Mouse (Mus musculus) liver, embryonic 14.5 days (tissue): ENCODE measurements around the gene Gm3402. TPM values are rescaled to one million over a fixed set of nuclear protein-coding genes. Genes with fewer than 3 reads are reported as not detected.
A peak's percentile ranks its signal among the peaks of the same experiment; 100 is the strongest.
"Not testable (repeated sequence)": the region's sequence is repeated elsewhere in the genome, so short reads cannot be mapped to it uniquely, and the experiment has no call there.

ENCODE experiments used
- ATAC-seq: fragments of 200-750 bp; cut with Nextera tagmentation; 2 replicates; pipeline ENCODE4 v1.8.0; 2017; ENCODE audit warnings: moderate number of reproducible peaks, mild to moderate bottlenecking, moderate library complexity; ENCODE audit not compliant: insufficient read depth
- DNase-seq, 3 experiments: peaks; one replicate each; pipeline ENCODE4 v3.0.0-alpha.2; 2012 to 2013; ENCODE audit warnings: low read depth in 3 of 3, low spot score in 3 of 3
- H3K27ac ChIP-seq: fragments of 300-500 bp; sonication (generic); 2 replicates; pipeline ENCODE4 v1.5.1; 2014; ENCODE audit warnings: moderate library complexity, mild to moderate bottlenecking, control low read depth, inconsistent platforms
- H3K27me3 ChIP-seq: fragments of 300-500 bp; sonication (generic); 2 replicates; pipeline ENCODE4 v1.6.1; 2014; ENCODE audit warnings: mild to moderate bottlenecking, low read length, moderate library complexity; ENCODE audit not compliant: control insufficient read depth, insufficient read depth
- H3K36me3 ChIP-seq: fragments of 300-500 bp; sonication (generic); replicated peaks from 2 replicates; pipeline ENCODE4 v1.6.1; 2014; ENCODE audit warnings: low read depth; ENCODE audit not compliant: control insufficient read depth, insufficient read depth
- H3K4me1 ChIP-seq, 2 experiments: fragments of 200-500 bp in 1 of 2; fragments of 300-500 bp in 1 of 2; sonication (generic) in 1 of 2; replicated peaks; 2 replicates each; pipeline ENCODE4 v1.6.1; 2012 to 2014; ENCODE audit warnings: antibody characterized with exemption in 1 of 2, inconsistent platforms in 1 of 2, low read length in 1 of 2; ENCODE audit not compliant: control insufficient read depth in 2 of 2, insufficient read depth in 2 of 2
- H3K4me2 ChIP-seq: fragments of 300-500 bp; sonication (generic); 2 replicates; pipeline ENCODE4 v1.6.1; 2014; ENCODE audit warnings: low read depth, mild to moderate bottlenecking, control low read depth, moderate library complexity
- H3K4me3 ChIP-seq, 2 experiments: fragments of 200-500 bp in 1 of 2; fragments of 300-500 bp in 1 of 2; sonication (generic) in 1 of 2; 2 replicates each; pipeline ENCODE4 v1.5.1; 2012 to 2014; ENCODE audit warnings: low read depth in 2 of 2, low read length in 2 of 2, mild to moderate bottlenecking in 2 of 2, control low read depth in 1 of 2, inconsistent platforms in 1 of 2, moderate library complexity in 1 of 2; ENCODE audit not compliant: insufficient read depth in 1 of 2
- H3K9ac ChIP-seq: fragments of 300-500 bp; sonication (generic); replicated peaks from 2 replicates; pipeline ENCODE4 v1.6.1; 2014; ENCODE audit warnings: mild to moderate bottlenecking, control low read depth, moderate library complexity
- H3K9me3 ChIP-seq: fragments of 300-500 bp; sonication (generic); 2 replicates; pipeline ENCODE4 v1.6.1; 2016; ENCODE audit warnings: low read length, mixed read lengths; ENCODE audit not compliant: control insufficient read depth
- CTCF ChIP-seq: IDR thresholded peaks from 2 replicates; pipeline ENCODE4 v1.5.1; 2016; ENCODE audit warnings: antibody characterized with exemption, low read depth, control low read depth
- EP300 ChIP-seq: IDR thresholded peaks from 2 replicates; pipeline ENCODE4 v1.6.1; 2016; ENCODE audit warnings: antibody characterized with exemption, low read depth
- WGBS: fragments of 180-500 bp; shearing (Covaris S2); extraction: QIAGEN DNeasy Blood & Tissue Kit; methylation state at CpG from one replicate; pipeline ENCODE4 v1.1.7; 2014; ENCODE audit not compliant: insufficient replicate concordance; 5-methylcytosine and 5-hydroxymethylcytosine counted together
- polyA plus RNA-seq, 2 experiments: library from polyadenylated mRNA; depleted of rRNA in 1 of 2; stranded (reverse) in 1 of 2; unstranded in 1 of 2; fragments of >200 nt; fragmentation: Nextera tagmentation in 1 of 2; extraction: Ambion mirVana in 1 of 2; gene quantifications; 2 replicates each; pipeline versions ENCODE4 v1.2.1 to v1.2.3; 2012 to 2014

Gene Gm3402
- polyA plus RNA-seq, 2 experiments: not detected

GRCm38 (mm10) chr5:146471821-146472220 is 42.1 kb upstream of the Gm3402 start:
- ATAC-seq (no peak), DNase-seq (no peak)
- TF ChIP-seq CTCF: no peak
- no peak for TF ChIP-seq EP300
- no peak overlapping the region for H3K4me3 ChIP-seq
- no peaks in the 10 kb centered on the region for H3K36me3 ChIP-seq
- no peak overlapping the region for H3K4me2 ChIP-seq
- no peaks in the 10 kb centered on the region for H3K9me3 ChIP-seq
- H3K27me3 ChIP-seq: no peaks in the 10 kb centered on the region
- 69% methylated on average over 12 of the region's 12 CpGs for WGBS
- H3K4me1 ChIP-seq: no peaks in the 10 kb centered on the region
- H3K27ac ChIP-seq: no peak overlapping the region
- H3K9ac ChIP-seq: no peak overlapping the region

GRCm38 (mm10) chr5:146479564-146479963 is 34.4 kb upstream of the Gm3402 start:
- not testable (repeated sequence) for H3K4me3 ChIP-seq, H3K27ac ChIP-seq, H3K4me1 ChIP-seq, H3K36me3 ChIP-seq, ATAC-seq, H3K4me2 ChIP-seq, H3K9me3 ChIP-seq, H3K9ac ChIP-seq, H3K27me3 ChIP-seq
- DNase-seq: peak; percentile 17 to 22 (median 20)
- WGBS: under 1% methylated on average over 4 of the region's 4 CpGs
- peak; percentile 79 for TF ChIP-seq CTCF
- peak; percentile 57 for TF ChIP-seq EP300

- H3K27ac ChIP-seq, H3K9me3 ChIP-seq, DNase-seq, H3K36me3 ChIP-seq, H3K4me2 ChIP-seq, H3K4me1 ChIP-seq, H3K9ac ChIP-seq, H3K4me3 ChIP-seq, H3K27me3 ChIP-seq, ATAC-seq: not testable (repeated sequence)
- no CpG with 5 or more reads among the region's 3 CpGs for WGBS
Observed at GRCm38 (mm10) chr5:146481665-146482064, 32.3 kb upstream of the Gm3402 start, which contains the start of gene Gm6408. Gene Gm6408, plus strand, starts transcription at chr5:146481965.

- not testable (repeated sequence) for H3K36me3 ChIP-seq, DNase-seq, H3K27me3 ChIP-seq, ATAC-seq, H3K9me3 ChIP-seq, H3K27ac ChIP-seq, H3K4me2 ChIP-seq, H3K4me1 ChIP-seq, H3K4me3 ChIP-seq, H3K9ac ChIP-seq
- 8% methylated on average over 3 of the region's 4 CpGs for WGBS
- TF ChIP-seq CTCF: peak; percentile 45
Observed at GRCm38 (mm10) chr5:146488959-146489358, 25.0 kb upstream of the Gm3402 start.

- ATAC-seq, DNase-seq, H3K4me2 ChIP-seq, H3K36me3 ChIP-seq, H3K9ac ChIP-seq, H3K4me3 ChIP-seq, H3K27ac ChIP-seq, H3K9me3 ChIP-seq, H3K4me1 ChIP-seq, H3K27me3 ChIP-seq: not testable (repeated sequence)
- no CpG with 5 or more reads among the region's 5 CpGs for WGBS
Observed at GRCm38 (mm10) chr5:146491063-146491462, 22.9 kb upstream of the Gm3402 start, which contains the start of gene Gm6370. Gene Gm6370, plus strand, starts transcription at chr5:146491363.

- not testable (repeated sequence) for H3K36me3 ChIP-seq, H3K9me3 ChIP-seq, H3K4me2 ChIP-seq, DNase-seq, ATAC-seq, H3K4me1 ChIP-seq, H3K27me3 ChIP-seq, H3K27ac ChIP-seq, H3K4me3 ChIP-seq, H3K9ac ChIP-seq
- no CpG with 5 or more reads among the region's 5 CpGs for WGBS
Observed at GRCm38 (mm10) chr5:146502099-146502498, 11.8 kb upstream of the Gm3402 start, which contains the start of gene 4930449I24Rik. Gene 4930449I24Rik, plus strand, starts transcription at chr5:146502399.

GRCm38 (mm10) chr5:146525501-146525900 is 11.6 kb downstream of the Gm3402 start, which contains the start of gene Gm3404:
Gene Gm3404, plus strand, starts transcription at chr5:146525801.
- not testable (repeated sequence) for H3K4me3 ChIP-seq, H3K27me3 ChIP-seq, H3K4me2 ChIP-seq, DNase-seq, H3K4me1 ChIP-seq, H3K36me3 ChIP-seq, ATAC-seq, H3K27ac ChIP-seq, H3K9ac ChIP-seq, H3K9me3 ChIP-seq
- WGBS: 100% methylated on average over 1 of the region's 3 CpGs

GRCm38 (mm10) chr5:146537347-146537746 is 23.4 kb downstream of the Gm3402 start, which contains the start of gene Gm3409:
Gene Gm3409, plus strand, starts transcription at chr5:146537647.
- WGBS: 74% methylated on average over 3 of the region's 3 CpGs
- H3K4me1 ChIP-seq, H3K4me3 ChIP-seq, DNase-seq, H3K9ac ChIP-seq, H3K9me3 ChIP-seq, H3K4me2 ChIP-seq, ATAC-seq, H3K27ac ChIP-seq, H3K27me3 ChIP-seq, H3K36me3 ChIP-seq: not testable (repeated sequence)
